Mouse (Mus musculus) retina, postnatal 7 days (tissue): ENCODE data around the gene Plscr2.
"Not testable (repeated sequence)": the region's sequence is repeated elsewhere in the genome, so short reads cannot be mapped to it uniquely, and the experiment has no call there.

Experiments used
- DNase-seq: peaks from one replicate; pipeline ENCODE4 v3.0.0-alpha.2; 2012; ENCODE audit warnings: low read depth, low spot score

Plscr2 gene

GRCm38 (mm10) chr9:92273956-92274762, 1.2 kb upstream of the Plscr2 start:
- DNase-seq, result no peak

- DNase-seq, result no peak
Observed at GRCm38 (mm10) chr9:92276360-92276759, 958 bp downstream of the Plscr2 start.

GRCm38 (mm10) chr9:92280048-92280447, 4.6 kb downstream of the Plscr2 start:
- DNase-seq, result no peak

DNA sequence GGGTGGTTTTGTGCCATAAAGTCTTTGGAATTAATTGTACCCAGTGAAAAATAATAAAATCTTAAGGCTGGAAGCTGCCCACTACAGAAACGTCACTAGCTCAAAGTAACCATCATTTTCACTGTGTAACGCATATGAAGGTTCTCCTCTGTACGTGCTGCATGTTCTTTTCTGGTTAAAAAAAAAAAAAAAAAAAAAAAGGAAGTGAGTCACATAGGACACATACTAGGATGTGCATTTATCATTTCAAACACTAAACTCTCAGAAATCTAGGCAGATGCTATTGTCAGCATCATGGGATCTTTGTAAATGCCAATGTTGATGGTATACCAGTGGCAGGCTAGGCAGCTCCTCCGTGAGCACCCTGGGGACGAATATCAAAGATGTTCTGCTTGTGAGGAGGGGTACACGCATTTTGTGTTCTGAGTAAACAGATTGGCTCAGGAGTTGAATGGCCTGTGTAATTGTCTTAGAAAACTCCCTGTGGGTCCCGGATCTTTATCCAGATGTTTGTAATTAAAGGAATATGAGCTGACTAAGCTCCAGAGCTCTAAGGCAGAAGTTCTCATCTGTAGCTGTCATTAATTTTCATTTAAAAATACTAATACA, 7.3 kb downstream of the Plscr2 start:
- DNase-seq, result no peak

DNA sequence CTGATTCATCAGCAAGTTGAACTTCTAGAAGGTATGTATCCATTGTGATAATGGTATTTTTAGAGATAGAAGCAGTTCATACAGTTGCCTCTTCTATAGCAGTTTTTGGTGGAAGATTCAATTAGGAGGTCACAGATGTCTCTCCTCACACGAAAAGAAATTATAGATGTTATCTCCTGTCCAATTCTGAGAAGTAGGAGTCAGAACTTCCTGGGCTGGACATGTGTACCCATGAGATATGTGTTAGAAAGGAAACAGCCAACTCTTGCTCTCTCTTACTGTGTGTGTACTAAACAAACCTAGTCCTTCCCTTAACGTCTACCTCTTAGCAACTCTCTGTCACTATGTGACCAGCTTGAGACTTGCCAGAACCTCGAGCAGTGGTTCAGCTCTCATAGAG, 14.3 kb downstream of the Plscr2 start:
- DNase-seq, result no peak

DNA sequence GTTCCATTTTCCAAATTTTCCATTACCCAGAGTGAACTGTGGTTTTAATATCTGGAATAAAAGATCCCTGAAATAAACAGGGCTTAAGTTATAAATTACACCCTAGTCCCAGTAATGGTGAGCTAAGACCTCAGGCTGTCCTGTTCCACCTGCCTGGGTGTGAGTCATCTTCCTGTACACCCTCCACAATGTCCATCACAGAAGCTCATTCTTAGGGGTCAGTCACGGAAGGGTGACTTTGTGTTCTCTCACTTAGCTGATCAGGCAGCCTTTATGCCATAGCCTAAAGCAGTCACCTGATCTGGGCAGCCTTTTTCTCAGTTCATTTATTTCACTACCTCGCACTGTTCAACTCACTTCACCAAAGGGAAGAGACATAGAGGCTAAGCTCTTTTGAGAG, 16.8 kb downstream of the Plscr2 start:
- no peak for DNase-seq

- DNase-seq, result no peak
Observed at GRCm38 (mm10) chr9:92292922-92293321, 17.5 kb downstream of the Plscr2 start.

GRCm38 (mm10) chr9:92293560-92294548, 18.5 kb downstream of the Plscr2 start:
- DNase-seq, result no peak

- no peak for DNase-seq
Observed at GRCm38 (mm10) chr9:92298288-92298687, 22.9 kb downstream of the Plscr2 start.

DNA sequence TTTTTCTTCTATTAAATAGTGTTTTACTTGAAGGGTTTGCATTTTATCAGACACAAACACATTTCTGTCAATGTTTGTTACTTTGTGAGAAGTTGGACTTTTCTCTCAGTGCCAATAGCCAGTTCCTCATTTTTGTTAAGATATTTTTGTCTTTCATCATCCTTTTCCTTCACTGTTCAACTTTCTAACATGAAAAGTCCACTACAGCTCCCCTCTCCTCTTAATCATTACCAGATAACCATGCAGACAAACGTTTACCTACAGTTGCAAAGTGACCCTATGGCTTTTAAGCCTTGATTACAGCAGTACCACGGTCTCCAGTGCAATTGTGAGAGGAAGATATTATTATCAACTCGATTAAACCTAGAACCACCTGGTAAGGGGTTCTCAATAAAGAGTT, 25.8 kb downstream of the Plscr2 start:
- DNase-seq, result no peak

DNA sequence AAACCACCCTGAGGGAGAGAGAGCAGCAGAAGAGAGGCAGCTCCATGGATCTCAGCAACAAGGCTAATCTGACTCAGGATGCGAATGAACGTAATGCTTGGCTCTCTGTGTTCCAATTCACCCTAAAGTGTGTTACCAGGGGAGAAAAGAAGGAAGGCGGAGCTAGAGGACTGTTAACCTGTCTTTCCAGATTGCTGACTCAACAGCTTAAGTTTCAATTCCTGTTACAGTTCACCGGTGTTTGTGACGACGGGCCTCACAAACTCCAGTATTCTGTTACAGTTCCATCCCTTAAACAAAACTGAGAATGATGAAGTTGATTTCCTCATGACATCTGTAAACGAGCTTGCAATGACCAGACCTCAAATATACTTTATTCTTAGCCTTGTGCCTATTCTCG, 29.7 kb downstream of the Plscr2 start:
- DNase-seq, result no peak

GRCm38 (mm10) chr9:92305620-92306220, 30.3 kb downstream of the Plscr2 start:
- DNase-seq, result no peak

- DNase-seq, result no peak
Observed at GRCm38 (mm10) chr9:92309077-92309476, 33.7 kb downstream of the Plscr2 start, which contains the start of gene 1700057G04Rik. Gene 1700057G04Rik (plus strand): TSS chr9:92309377.

GRCm38 (mm10) chr9:92316791-92317190, 41.4 kb downstream of the Plscr2 start:
- DNase-seq, result no peak

- not testable (repeated sequence) for DNase-seq
Observed at GRCm38 (mm10) chr9:92325936-92326335, 50.5 kb downstream of the Plscr2 start.

DNA sequence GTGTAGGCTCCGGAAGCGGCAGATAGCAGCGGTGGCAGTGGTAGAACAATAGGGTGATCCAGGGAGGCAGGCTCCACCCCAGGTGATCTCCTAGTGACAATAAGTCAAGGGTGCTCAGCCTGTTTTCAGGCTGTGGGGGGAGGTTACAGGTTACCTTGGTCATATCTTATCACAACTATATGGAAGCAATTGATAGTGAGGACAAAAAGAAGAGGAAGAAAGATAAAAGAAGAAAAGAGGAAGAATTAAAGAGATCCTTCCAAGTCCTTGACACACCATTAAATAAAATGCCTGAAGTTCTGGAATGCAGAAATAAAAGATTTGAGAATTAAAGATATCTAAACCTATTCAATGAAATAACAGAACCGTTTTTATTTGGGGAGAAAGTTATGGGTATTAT, 51.4 kb downstream of the Plscr2 start:
- DNase-seq, result no peak

GRCm38 (mm10) chr9:92331383-92331782, 56.0 kb downstream of the Plscr2 start:
- DNase-seq, result no peak

DNA sequence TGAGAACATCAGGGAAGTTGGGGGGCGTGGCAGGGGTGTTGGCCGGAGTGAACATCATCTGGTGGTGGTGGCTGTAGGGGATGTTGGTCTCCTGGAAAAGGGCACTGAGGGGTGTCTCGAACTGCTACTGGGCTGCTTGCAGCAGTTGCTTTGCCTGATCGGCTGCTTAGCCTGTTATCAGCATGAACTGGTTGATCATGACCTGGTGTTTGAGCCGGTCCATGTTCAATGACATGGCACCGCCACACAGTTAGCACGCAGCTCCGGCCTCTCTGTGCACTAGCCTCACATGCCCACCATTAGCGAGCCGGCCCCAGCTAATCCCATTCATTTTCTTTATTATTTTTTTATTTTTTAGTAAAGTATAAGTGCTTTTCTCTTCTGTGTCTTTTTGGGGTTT, 59.4 kb downstream of the Plscr2 start:
- no peak for DNase-seq

DNA sequence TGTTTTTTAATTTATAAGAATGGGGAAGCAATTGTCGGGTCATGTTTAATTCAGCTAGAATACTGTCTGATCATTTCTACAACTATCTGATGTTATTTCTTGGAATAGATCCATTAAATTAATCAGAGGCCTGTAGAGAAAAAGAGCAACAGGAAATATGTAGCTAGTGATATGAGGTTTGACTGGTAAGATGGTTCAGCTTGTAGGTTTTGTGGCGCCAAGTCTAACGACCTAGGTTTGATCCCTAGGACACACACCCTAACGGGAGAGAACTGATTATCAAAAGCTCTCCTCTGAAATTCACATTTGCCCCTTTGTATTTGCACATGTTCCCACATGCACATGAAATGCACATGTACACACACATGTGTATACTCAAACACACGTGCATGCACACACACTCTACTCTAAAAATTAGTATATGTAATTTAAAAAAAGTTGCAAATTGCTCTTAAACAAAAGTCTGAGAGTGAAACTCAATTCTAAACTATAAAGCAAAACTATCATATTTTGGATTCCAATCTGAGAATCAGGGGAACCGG, 59.9 kb downstream of the Plscr2 start:
- DNase-seq, result no peak

DNA sequence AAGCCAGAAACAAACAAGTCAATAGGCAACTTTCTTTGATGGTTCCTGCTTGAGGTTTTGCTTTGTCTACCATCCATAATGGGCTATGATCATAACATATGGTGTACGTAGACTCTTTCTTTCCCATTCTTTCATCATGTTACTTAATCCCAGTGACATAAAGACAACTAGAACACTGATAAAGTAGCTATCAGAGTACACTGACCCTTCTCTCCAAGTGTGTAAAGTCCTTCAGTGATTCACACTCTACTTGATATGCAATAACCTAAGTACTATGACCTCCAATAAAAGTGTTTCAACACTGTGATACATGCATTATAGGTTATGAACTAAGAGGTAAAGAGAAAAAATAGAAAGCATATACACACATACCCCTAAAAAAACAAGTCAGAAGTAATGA, 61.7 kb downstream of the Plscr2 start:
- DNase-seq, result no peak

DNA sequence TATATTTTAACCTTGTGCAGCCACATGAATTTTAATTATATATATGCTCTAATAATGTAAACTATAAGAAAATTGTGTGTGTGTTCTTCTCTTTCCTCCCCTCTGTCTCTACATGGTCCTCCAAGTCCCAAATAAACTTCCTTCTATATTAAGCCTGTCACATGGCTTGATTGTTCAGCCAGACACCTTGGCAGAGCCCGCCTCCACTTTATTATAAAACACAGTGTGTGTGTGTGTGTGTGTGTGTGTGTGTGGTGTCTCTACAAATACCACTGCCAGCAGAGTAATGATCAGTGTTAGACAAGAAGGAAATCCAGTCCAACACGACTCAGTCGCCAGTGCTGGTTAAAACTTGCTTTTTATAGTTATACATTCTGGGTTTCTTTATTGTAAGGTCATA, 62.3 kb downstream of the Plscr2 start:
- DNase-seq, result no peak
